Mouse (Mus musculus) heart, embryonic 15.5 days (tissue): ENCODE results near the gene Ccdc162. TPM values are rescaled to one million over a fixed set of nuclear protein-coding genes. Genes with fewer than 3 reads are reported as not detected.

Source experiments
- ATAC-seq: fragments of 200-750 bp; cut with Nextera tagmentation; replicated peaks from 2 replicates; pipeline ENCODE4 v1.8.0; 2017; ENCODE audit warnings: low read depth, moderate TSS enrichment; ENCODE audit not compliant: insufficient number of reproducible peaks, insufficient read depth, low FRiP score
- H3K27ac ChIP-seq: fragments of 300-500 bp; sonication (generic); 2 replicates; pipeline ENCODE4 v1.5.1; 2015; ENCODE audit warnings: mild to moderate bottlenecking, inconsistent platforms
- H3K27me3 ChIP-seq: fragments of 300-500 bp; sonication (generic); 2 replicates; pipeline ENCODE4 v1.6.1; 2015; ENCODE audit warnings: inconsistent platforms
- H3K36me3 ChIP-seq: fragments of 300-500 bp; sonication (generic); 2 replicates; pipeline ENCODE4 v1.6.1; 2015; ENCODE audit warnings: mild to moderate bottlenecking, inconsistent platforms
- H3K4me1 ChIP-seq: fragments of 300-500 bp; sonication (generic); replicated peaks from 2 replicates; pipeline ENCODE4 v1.6.1; 2015; ENCODE audit warnings: inconsistent platforms
- H3K4me2 ChIP-seq: fragments of 300-500 bp; sonication (generic); 2 replicates; pipeline ENCODE4 v1.6.1; 2015; ENCODE audit warnings: inconsistent platforms, mild to moderate bottlenecking, moderate library complexity
- H3K4me3 ChIP-seq: fragments of 300-500 bp; sonication (generic); 2 replicates; pipeline ENCODE4 v1.5.1; 2015; ENCODE audit warnings: mild to moderate bottlenecking, inconsistent platforms
- H3K9ac ChIP-seq: fragments of 300-500 bp; sonication (generic); 2 replicates; pipeline ENCODE4 v1.6.1; 2015; ENCODE audit warnings: mild to moderate bottlenecking, inconsistent platforms
- H3K9me3 ChIP-seq: fragments of 300-500 bp; sonication (generic); replicated peaks from 2 replicates; pipeline ENCODE4 v1.6.1; 2016; ENCODE audit warnings: inconsistent platforms
- WGBS: fragments of 180-500 bp; shearing (Covaris S2); methylation state at CpG from one replicate; pipeline ENCODE4 v1.1.7; 2015; ENCODE audit warnings: mixed read lengths; 5-methylcytosine and 5-hydroxymethylcytosine counted together
- polyA plus RNA-seq: library from polyadenylated mRNA; unstranded; fragments of >200 nt; fragmentation: Nextera tagmentation; extraction: Ambion mirVana; gene quantifications from 2 replicates; pipeline ENCODE4 v1.2.1, GENCODE M21; 2015

Ccdc162 gene
- polyA plus RNA-seq, 1 experiment from 2014 or later = 0.26 TPM

DNA sequence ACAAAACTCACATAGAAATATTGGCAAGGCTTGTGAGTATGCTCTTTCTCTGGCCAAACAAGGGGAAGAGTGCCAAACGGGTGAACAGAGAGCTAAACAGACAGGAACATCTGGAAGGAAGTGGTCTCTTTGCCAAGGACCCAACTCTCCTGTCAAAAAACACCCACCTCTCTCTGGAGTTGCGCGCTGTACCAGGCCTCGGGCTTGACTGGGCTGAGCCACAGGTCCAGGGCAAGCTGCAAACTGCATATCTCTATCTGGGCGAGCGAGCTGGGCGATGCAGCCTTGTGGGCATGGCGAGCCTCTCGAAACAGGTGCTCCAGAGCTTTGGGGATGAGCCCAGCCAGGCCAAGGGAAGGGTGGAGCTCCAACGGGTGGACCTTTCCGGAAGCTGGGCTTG lies 82.6 kb downstream of the Ccdc162 start:
- no peaks in the 10 kb centered on the region for H3K27me3 ChIP-seq
- no peaks in the 10 kb centered on the region for H3K36me3 ChIP-seq
- H3K4me3 ChIP-seq = no peak overlapping the region
- H3K9ac ChIP-seq = no peak overlapping the region
- H3K4me2 ChIP-seq = no peak overlapping the region
- no peaks in the 10 kb centered on the region for H3K4me1 ChIP-seq
- no peak overlapping the region for H3K27ac ChIP-seq
- WGBS = 87% methylated on average over 11 of the region's 11 CpGs
- no peaks in the 10 kb centered on the region for H3K9me3 ChIP-seq
- no peak for ATAC-seq

DNA sequence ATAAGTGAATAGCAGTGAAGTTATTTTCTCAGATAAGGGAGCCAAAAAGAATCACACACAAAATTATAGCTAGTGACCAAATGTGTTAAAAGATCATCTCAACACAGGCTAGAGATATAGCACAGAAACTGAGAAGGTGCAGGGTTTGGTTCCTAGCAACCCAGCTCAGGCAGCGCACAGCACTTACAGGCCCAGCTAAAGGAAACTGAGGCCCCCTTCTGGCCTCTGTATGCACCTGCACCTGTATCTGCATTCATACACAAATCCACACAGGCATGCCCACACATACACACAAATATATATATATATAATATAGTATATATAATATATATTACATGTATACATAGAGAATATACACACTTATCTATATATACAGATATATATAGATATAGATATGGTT lies 84.4 kb downstream of the Ccdc162 start:
- no peak for ATAC-seq

DNA sequence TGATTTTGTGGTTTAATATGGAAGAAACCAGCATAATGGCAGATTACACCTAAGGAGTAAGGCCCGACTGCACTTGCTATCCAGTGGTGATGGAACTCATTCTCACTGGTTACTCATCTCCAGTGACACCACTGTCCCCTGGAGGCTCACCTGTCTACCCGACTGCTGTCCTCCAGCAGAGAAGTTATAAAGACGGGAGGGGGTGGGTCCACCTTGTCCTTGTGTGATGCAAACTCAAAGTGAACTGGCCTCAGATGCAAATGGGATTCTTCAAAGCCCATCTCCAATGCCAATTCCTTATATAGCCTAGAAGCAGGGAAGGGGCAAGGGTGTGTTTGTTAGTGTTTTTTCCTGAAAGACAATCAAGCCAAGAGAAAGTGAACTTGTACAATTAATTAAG lies 89.4 kb downstream of the Ccdc162 start:
- Histone ChIP-seq H3K4me3 (no peak overlapping the region), H3K4me2 (no peak overlapping the region), H3K27ac (no peak overlapping the region), H3K27me3 (no peaks in the 10 kb centered on the region), H3K9me3 (no peaks in the 10 kb centered on the region), H3K9ac (no peak overlapping the region), H3K4me1 (0 out of 2 replicates have a peak, but pooled peaks cover 3% of the 10 kb centered on the region), H3K36me3 (no peaks in the 10 kb centered on the region)
- ATAC-seq = no peak
- 77% methylated on average over 3 of the region's 3 CpGs for WGBS

More for the DNA sequence above, 84.4 kb downstream of the Ccdc162 start:
- no peaks in the 10 kb centered on the region for H3K9me3 ChIP-seq
- no peak overlapping the region for H3K4me2 ChIP-seq
- no peaks in the 10 kb centered on the region for H3K27me3 ChIP-seq
- H3K27ac ChIP-seq = no peak overlapping the region
- no peaks in the 10 kb centered on the region for H3K4me1 ChIP-seq
- no peaks in the 10 kb centered on the region for H3K36me3 ChIP-seq
- 96% methylated on average over 1 of the region's 1 CpGs for WGBS
- no peak overlapping the region for H3K4me3 ChIP-seq
- H3K9ac ChIP-seq = no peak overlapping the region

DNA sequence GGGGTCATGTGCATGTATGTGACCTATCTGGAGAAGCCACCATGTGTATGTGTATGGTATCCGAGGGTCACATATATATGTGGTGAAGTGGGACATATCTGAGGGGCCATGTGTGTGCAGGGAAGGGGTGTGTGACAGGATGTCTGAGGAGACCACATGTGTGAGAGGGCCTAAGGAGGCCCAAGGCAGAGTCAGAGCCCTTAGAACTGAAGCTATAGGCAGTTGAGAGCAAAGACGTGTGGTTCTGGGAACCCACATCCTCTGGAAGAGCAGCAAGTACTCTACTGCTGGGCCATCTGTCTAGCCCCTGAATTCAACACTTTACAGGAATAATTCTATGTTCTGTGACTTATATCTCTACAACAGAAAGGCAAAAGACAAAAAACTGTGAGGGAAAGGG lies 96.4 kb downstream of the Ccdc162 start:
- no peak for ATAC-seq
- Histone ChIP-seq H3K9ac (no peak overlapping the region), H3K27me3 (no peaks in the 10 kb centered on the region), H3K36me3 (no peaks in the 10 kb centered on the region), H3K4me2 (no peak overlapping the region), H3K9me3 (no peaks in the 10 kb centered on the region), H3K4me1 (0 out of 2 replicates have a peak, but pooled peaks cover 3% of the 10 kb centered on the region), H3K4me3 (no peak overlapping the region), H3K27ac (no peak overlapping the region)
- 97% methylated on average over 2 of the region's 2 CpGs for WGBS

DNA sequence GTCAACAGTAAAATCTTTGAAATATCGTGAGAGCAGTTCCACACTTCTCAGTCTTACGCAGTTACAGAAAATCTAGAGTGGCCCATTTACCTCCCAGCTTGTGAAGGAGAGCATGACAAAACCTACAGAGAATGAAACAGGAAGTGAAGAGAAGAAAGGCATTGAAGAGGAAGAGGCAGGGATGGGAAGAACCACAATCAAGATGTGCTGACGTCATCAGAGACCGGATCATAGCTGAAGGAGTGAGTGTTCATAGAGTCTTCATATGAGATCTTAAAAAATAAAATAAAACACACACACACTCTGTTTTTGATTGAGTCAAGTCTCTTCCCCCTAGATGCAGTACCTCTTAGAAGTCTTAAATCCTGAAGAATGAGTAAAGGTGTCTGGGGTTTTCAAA lies 100.9 kb downstream of the Ccdc162 start:
- H3K9ac ChIP-seq = no peak overlapping the region
- no peaks in the 10 kb centered on the region for H3K9me3 ChIP-seq
- no peaks in the 10 kb centered on the region for H3K27me3 ChIP-seq
- 75% methylated on average over 4 of the region's 4 CpGs for WGBS
- no peak overlapping the region for H3K4me3 ChIP-seq
- H3K27ac ChIP-seq = no peak overlapping the region
- no peak overlapping the region for H3K4me2 ChIP-seq
- no peaks in the 10 kb centered on the region for H3K36me3 ChIP-seq
- peaks cover 3% of the 10 kb centered on the region; the same call in 1 of the 2 replicates for H3K4me1 ChIP-seq
- no peak for ATAC-seq

DNA sequence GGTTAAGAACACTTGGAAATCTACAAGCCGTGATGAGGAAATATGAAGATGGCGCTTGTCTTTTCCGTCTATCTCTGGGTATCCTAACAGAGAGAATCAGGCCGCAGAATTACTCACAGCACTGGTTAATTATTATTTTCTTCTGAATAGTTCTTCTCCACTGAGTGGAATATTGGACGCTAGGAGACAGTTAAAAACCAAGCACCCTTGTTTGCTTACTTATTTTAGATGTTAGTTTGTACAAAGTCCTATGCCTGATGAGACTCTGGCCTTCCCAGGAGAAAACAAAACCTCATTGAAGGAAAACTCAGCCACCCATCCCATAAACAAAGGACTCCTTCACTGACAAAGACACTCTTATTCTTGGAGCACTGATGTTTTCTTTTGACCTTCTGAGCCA lies 104.5 kb downstream of the Ccdc162 start:
- H3K9ac ChIP-seq = no peak overlapping the region
- H3K4me3 ChIP-seq = no peak overlapping the region
- H3K9me3 ChIP-seq = no peaks in the 10 kb centered on the region
- WGBS = 92% methylated on average over 5 of the region's 5 CpGs
- H3K27me3 ChIP-seq = no peaks in the 10 kb centered on the region
- ATAC-seq = no peak
- H3K4me2 ChIP-seq = no peak overlapping the region
- no peak overlapping the region for H3K27ac ChIP-seq
- H3K4me1 ChIP-seq = peaks cover 7% of the 10 kb centered on the region
- no peaks in the 10 kb centered on the region for H3K36me3 ChIP-seq

DNA sequence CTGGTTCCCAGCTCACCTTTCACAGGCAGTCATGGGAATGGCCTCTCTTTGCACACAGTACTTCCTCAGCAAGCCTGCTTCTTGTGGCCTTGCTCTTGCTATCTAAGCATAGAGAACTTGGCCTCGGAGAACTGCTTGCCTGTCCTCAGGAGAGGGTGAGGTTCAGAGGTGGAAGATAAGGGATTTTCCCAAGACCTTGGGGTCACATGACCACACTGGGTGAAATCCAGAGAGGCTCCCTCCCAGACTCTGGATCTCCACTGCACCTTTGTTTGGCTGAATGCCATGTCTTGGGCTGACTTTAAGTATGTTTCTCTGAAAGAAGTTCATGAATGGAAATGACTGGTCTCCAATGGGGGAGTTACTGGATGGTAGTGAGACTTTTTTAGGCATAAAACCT lies 107.0 kb downstream of the Ccdc162 start:
- Histone ChIP-seq H3K4me1 (peaks cover 21% of the 10 kb centered on the region), H3K36me3 (no peaks in the 10 kb centered on the region), H3K4me2 (no peak overlapping the region), H3K27ac (no peak overlapping the region), H3K9me3 (no peaks in the 10 kb centered on the region), H3K4me3 (no peak overlapping the region), H3K27me3 (no peaks in the 10 kb centered on the region), H3K9ac (no peak overlapping the region)
- WGBS = 44% methylated on average over 1 of the region's 1 CpGs
- no peak for ATAC-seq

DNA sequence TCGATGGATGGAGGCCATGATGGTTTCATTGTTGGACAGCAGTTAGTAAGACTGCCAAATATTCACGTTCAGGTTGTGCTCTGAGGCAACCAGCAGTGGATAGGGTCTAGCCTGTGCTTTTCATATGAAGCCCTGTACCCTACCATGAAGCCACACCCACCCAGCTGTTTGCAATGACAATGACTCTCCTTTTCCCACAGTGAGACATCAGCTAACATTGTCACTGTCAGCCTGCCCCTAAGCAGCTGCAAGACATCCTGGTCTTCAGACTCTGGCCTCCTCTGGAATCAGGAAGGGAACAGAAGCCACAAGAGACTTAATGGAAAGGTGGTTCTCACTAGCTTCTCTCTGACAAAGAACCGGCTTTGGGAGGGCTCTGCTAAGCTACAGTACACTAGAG lies 107.9 kb downstream of the Ccdc162 start:
- no peaks in the 10 kb centered on the region for H3K27me3 ChIP-seq
- H3K4me3 ChIP-seq = no peak overlapping the region
- no peak for ATAC-seq

DNA sequence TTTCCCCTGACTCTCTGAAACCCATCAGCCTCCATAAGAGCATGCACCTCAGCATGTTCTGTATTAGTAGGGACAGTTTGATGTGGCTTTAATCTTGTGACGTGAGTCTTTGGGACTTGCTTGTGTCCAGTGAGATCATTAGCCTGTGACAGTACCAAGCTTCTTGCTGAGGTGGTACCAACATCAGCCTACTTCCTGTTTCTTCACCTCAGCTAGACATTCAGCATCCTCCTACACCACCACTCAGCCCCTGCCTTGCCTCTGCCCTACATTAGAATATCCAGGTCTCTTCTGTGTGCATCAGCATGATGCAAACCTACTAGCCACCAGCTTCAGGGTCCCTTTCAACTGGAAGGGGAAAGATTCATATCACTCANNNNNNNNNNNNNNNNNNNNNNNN lies 113.8 kb downstream of the Ccdc162 start:
- ATAC-seq = no peak
- Histone ChIP-seq H3K9me3 (no peaks in the 10 kb centered on the region), H3K36me3 (no peaks in the 10 kb centered on the region), H3K4me3 (no peak overlapping the region), H3K27me3 (no peaks in the 10 kb centered on the region), H3K27ac (peak overlapping the region; percentile 42; the same call in 1 of the 2 replicates), H3K9ac (no peak overlapping the region), H3K4me1 (peaks cover 49% of the 10 kb centered on the region), H3K4me2 (no peak overlapping the region)
- 89% methylated on average over 1 of the region's 1 CpGs for WGBS

More for the DNA sequence above, 107.9 kb downstream of the Ccdc162 start:
- Histone ChIP-seq H3K4me1 (peaks cover 21% of the 10 kb centered on the region), H3K4me2 (no peak overlapping the region), H3K9me3 (no peaks in the 10 kb centered on the region), H3K9ac (no peak overlapping the region), H3K27ac (no peak overlapping the region), H3K36me3 (no peaks in the 10 kb centered on the region)
- WGBS = 75% methylated on average over 3 of the region's 3 CpGs

DNA sequence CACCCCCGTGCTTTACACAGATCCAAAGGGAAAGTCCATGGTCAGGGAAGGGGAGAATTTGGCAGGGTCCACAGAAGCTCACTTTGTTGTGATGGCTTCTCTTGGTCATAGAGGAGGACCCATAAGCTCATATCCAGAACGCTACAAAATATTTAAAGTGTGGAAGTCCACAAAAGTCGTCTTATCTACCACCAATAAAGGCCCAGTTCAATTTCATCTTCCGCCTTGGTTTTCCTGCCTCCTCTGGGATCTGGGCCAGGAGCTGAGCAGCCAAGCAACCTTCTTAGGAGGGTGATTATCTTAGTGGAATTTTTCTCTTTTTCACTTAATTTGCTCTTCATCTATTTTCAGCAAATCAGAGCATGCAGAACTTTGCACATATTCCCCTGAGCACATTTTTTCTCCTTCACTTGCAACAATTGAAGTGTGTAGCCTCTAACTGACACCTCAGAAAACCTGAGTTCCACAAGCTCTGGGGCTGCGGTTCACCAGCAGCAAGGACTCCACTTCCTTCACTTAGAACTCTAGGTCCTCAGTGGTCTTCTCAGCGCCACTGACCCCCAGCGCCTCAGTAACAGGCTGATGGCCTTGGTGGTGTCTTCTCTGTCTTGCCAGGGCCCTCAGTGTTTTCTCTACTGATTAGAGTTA lies 114.4 kb downstream of the Ccdc162 start:
- WGBS = 53% methylated on average over 7 of the region's 7 CpGs
- no peaks in the 10 kb centered on the region for H3K36me3 ChIP-seq
- no peaks in the 10 kb centered on the region for H3K27me3 ChIP-seq
- H3K4me2 ChIP-seq = no peak overlapping the region
- no peak overlapping the region for H3K9ac ChIP-seq
- H3K4me3 ChIP-seq = no peak overlapping the region
- H3K27ac ChIP-seq = peak overlapping the region; percentile 42; the same call in 1 of the 2 replicates
- H3K9me3 ChIP-seq = no peaks in the 10 kb centered on the region
- ATAC-seq = no peak
- peaks cover 50% of the 10 kb centered on the region for H3K4me1 ChIP-seq

DNA sequence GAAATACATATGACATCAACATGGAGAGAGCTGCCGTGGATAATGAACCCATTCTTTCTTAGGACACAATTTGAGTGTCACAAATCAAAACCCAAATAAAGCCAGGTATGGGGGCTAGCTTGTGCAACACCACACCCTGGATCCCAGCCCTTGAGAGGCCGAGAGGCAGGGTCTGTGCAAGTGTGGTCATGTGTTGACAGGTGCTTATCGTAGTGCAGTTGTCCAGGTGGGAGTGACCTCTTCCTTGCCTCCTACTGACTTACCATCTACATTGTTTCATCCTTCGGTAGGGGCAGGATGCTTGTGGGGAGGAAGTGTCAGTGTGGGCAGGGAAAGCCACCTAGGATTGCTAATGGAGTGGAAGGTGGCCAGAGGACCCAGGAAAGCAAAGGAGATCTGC lies 115.1 kb downstream of the Ccdc162 start:
- Histone ChIP-seq H3K36me3 (no peaks in the 10 kb centered on the region), H3K9me3 (no peaks in the 10 kb centered on the region), H3K27ac (no peak overlapping the region), H3K27me3 (no peaks in the 10 kb centered on the region), H3K4me2 (no peak overlapping the region), H3K4me3 (no peak overlapping the region), H3K9ac (no peak overlapping the region), H3K4me1 (peaks cover 48% of the 10 kb centered on the region)
- no peak for ATAC-seq
- WGBS = 52% methylated on average over 4 of the region's 4 CpGs

DNA sequence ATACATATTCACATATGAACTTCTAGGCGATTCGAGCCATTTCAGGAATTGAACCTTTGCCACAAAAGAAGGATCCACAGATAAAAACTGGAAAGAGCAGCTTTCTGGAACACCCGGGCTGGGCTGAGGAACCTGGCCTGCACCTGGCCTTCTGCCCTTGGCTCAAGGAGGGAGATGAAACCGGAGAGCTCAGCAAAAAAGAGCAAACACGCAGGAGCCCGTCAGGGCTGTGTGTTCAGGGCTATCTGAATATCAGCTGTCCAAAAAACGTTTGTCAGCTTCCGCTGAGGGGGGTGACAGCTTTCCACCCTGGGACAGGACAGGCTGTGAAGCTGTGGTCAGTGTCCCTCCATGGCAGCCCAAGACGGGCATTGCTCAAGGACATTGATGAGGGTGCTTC lies 117.4 kb downstream of the Ccdc162 start:
- Histone ChIP-seq H3K27ac (peak overlapping the region; percentile 83), H3K9me3 (no peaks in the 10 kb centered on the region), H3K4me2 (no peak overlapping the region), H3K27me3 (no peaks in the 10 kb centered on the region), H3K4me3 (no peak overlapping the region), H3K4me1 (peaks cover 54% of the 10 kb centered on the region), H3K36me3 (no peaks in the 10 kb centered on the region), H3K9ac (no peak overlapping the region)
- 64% methylated on average over 9 of the region's 9 CpGs for WGBS
- no peak for ATAC-seq
